Mouse (Mus musculus) cerebellum, adult 2 months (tissue): ENCODE results near the gene Atox1.

ENCODE experiments used
- CTCF ChIP-seq: fragments of 200-500 bp; IDR thresholded peaks from 2 replicates; pipeline ENCODE4 v1.5.1; 2011; ENCODE audit warnings: low read depth, mild to moderate bottlenecking, control low read depth, low read length, moderate library complexity, borderline replicate concordance; ENCODE audit not compliant: insufficient read depth
- POLR2A ChIP-seq: fragments of 200-500 bp; IDR thresholded peaks from 2 replicates; pipeline ENCODE4 v1.6.1; 2011; ENCODE audit warnings: low read length, control low read depth, borderline replicate concordance; ENCODE audit not compliant: insufficient read depth

DNA sequence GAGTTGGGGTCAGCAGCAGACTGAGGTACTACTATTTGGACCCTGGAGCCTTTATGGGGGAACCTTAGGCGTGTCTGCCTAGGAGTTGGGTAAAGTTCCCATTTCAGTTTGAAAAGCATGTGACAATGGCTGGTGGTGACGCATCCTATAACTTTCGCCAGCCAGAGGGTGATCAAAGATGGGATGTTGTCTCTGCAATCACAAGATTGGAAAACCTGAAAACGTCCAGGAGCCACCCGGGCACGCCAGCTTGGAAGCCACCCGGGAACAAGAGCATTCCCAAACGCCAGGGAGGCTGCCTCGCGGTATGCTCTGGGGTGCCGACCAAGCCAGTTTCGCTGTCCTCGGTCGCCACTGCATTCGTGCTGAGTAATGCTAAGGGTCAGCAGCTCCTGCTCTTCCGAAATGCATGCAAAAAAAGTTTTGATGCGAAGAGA is 7.6 kb upstream of the Atox1 start:
- TF ChIP-seq POLR2A (no peak), CTCF (no peak)
